Mouse (Mus musculus) hindbrain, embryonic 15.5 days (tissue): Measurements from ENCODE around the gene Atl2. TPM values are rescaled to one million over a fixed set of nuclear protein-coding genes. Genes with fewer than 3 reads are reported as not detected.

Source experiments
- ATAC-seq: fragments of 200-750 bp; cut with Nextera tagmentation; 2 replicates; pipeline ENCODE4 v1.8.0; 2017; ENCODE audit warnings: low read depth, moderate number of reproducible peaks, moderate TSS enrichment; ENCODE audit not compliant: low FRiP score
- H3K27ac ChIP-seq: fragments of 300-500 bp; sonication (generic); replicated peaks from 2 replicates; pipeline ENCODE4 v1.5.1; 2015; ENCODE audit warnings: mild to moderate bottlenecking, inconsistent platforms
- H3K27me3 ChIP-seq: fragments of 300-500 bp; sonication (generic); 2 replicates; pipeline ENCODE4 v1.6.1; 2015; ENCODE audit warnings: control low read depth, inconsistent platforms
- H3K36me3 ChIP-seq: fragments of 300-500 bp; sonication (generic); 2 replicates; pipeline ENCODE4 v1.6.1; 2015; ENCODE audit warnings: control low read depth, inconsistent platforms
- H3K4me1 ChIP-seq: fragments of 300-500 bp; sonication (generic); replicated peaks from 2 replicates; pipeline ENCODE4 v1.6.1; 2015; ENCODE audit warnings: control low read depth, inconsistent platforms
- H3K4me2 ChIP-seq: fragments of 300-500 bp; sonication (generic); 2 replicates; pipeline ENCODE4 v1.6.1; 2015; ENCODE audit warnings: moderate library complexity, mild to moderate bottlenecking, inconsistent platforms
- H3K4me3 ChIP-seq: fragments of 300-500 bp; sonication (generic); 2 replicates; pipeline ENCODE4 v1.5.1; 2015; ENCODE audit warnings: mild to moderate bottlenecking, inconsistent platforms
- H3K9ac ChIP-seq: fragments of 300-500 bp; sonication (generic); 2 replicates; pipeline ENCODE4 v1.6.1; 2015; ENCODE audit warnings: inconsistent platforms
- H3K9me3 ChIP-seq: fragments of 300-500 bp; sonication (generic); 2 replicates; pipeline ENCODE4 v1.6.1; 2016; ENCODE audit warnings: control low read depth, inconsistent platforms
- WGBS: fragments of 180-500 bp; shearing (Covaris S2); methylation state at CpG from one replicate; pipeline ENCODE4 v1.1.7; 2015; 5-methylcytosine and 5-hydroxymethylcytosine counted together
- polyA plus RNA-seq: library from polyadenylated mRNA; unstranded; fragments of >200 nt; fragmentation: Nextera tagmentation; extraction: Ambion mirVana; gene quantifications from 2 replicates; pipeline ENCODE4 v1.2.1, GENCODE M21; 2015

The Atl2 gene
- polyA plus RNA-seq, 1 experiment from 2014 or later, result 34.2 TPM

DNA sequence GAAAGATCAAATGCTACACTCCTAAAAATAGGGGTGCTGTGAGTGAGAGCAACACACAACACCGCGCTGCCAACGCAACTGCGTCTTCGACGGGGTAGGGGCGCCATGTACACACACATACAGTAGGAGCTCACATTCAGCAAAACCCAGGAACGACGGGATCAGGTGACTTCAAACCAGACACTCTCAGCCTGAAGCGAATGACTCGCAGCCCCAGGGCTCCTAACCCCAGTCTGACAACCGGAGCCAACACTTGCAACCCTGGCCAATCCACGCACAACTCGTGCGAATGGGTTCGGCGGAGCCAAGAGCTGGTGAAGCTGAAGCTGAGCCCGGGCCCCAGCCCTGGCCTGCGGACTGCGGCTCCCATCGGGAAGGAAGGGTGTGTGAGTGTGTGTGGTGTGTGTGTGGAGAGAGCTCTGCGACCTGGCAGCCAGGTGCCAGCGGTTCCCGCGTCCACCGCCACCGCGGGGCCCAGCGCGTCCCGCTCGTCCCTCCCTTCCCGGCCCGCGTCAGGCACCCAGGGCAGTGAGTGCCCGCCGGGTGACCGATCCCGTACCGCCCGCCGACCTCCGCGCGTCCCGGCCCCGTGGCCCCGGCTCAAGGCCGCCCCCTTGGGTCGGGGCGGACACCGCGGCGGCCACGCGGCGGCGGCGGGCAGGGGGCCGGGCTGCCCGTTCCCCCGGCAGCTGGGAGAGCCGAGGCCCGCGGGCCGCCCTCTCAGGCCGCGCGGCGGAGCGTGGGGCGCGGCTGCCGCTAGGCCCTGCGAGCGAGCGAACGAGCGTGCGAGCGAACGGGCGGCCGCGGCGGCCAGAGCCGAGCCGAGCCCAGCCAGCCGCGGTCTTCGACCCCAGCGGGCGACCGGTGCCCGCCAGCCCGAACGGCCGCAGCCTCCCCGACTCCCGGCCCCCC, 696 bp downstream of the Atl2 start:
- H3K4me1 ChIP-seq, result peaks cover 26% of the 10 kb centered on the region
- H3K9ac ChIP-seq, result peak overlapping the region; percentile 92
- under 1% methylated on average over 55 of the region's 100 CpGs for WGBS
- no peaks in the 10 kb centered on the region for H3K9me3 ChIP-seq
- H3K4me2 ChIP-seq, result peak overlapping the region; percentile 66
- H3K4me3 ChIP-seq, result peak overlapping the region; percentile 89
- peaks cover 12% of the 10 kb centered on the region for H3K27me3 ChIP-seq
- peak; percentile 79 for ATAC-seq
- no peaks in the 10 kb centered on the region for H3K36me3 ChIP-seq
- H3K27ac ChIP-seq, result peak overlapping the region; percentile 92

DNA sequence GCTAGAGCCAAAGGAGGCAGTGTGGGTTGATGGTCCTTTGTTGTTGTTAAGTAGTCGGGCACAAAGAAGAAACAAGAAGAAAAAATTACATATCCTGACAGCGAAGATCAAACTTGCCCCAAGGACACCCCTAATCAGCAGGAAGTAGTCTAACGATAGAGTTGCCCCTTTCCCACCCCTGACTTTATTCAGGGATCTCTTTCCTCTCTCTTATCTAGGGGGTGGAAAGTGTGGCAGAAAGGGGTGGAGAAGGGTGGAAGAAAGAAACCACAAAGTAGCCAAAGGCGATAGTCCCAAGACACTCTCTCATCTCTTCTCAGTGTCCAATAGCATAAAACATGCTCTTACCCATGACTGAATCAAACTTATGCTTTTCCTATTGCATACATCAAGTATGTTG, 1.9 kb downstream of the Atl2 start:
- peaks cover 26% of the 10 kb centered on the region for H3K4me1 ChIP-seq
- H3K4me2 ChIP-seq, result peak overlapping the region; percentile 66
- 67% methylated on average over 4 of the region's 4 CpGs for WGBS
- H3K27me3 ChIP-seq, result peaks cover 12% of the 10 kb centered on the region
- H3K27ac ChIP-seq, result no peak overlapping the region
- peak overlapping the region; percentile 89 for H3K4me3 ChIP-seq
- no peaks in the 10 kb centered on the region for H3K9me3 ChIP-seq
- H3K9ac ChIP-seq, result no peak overlapping the region; the same call in 1 of the 2 replicates
- H3K36me3 ChIP-seq, result no peaks in the 10 kb centered on the region
- no peak for ATAC-seq

DNA sequence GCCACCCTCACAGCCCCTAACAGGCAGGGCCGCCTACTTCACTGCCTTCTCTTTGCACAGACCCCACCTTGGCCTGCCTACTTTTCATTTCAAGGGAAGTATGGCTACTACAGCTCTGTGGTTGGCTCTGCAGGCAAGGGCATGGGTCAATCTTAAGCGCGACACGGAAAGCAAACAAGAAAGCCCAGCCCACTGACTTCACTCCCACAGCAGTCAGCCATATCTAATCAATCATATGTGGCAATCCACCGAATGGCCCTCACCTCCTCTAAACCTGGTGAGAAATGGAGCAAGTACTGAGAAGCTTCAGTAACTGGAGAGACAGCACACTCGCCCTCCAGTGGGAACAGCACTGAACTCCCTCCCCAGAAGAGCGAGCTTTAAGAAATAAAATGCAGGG, 4.0 kb downstream of the Atl2 start:
- Histone ChIP-seq H3K27me3 (no peaks in the 10 kb centered on the region), H3K36me3 (no peaks in the 10 kb centered on the region), H3K4me3 (no peak overlapping the region), H3K9ac (no peak overlapping the region), H3K4me2 (no peak overlapping the region), H3K27ac (no peak overlapping the region), H3K9me3 (no peaks in the 10 kb centered on the region), H3K4me1 (peaks cover 32% of the 10 kb centered on the region)
- 30% methylated on average over 7 of the region's 7 CpGs for WGBS
- ATAC-seq, result no peak

DNA sequence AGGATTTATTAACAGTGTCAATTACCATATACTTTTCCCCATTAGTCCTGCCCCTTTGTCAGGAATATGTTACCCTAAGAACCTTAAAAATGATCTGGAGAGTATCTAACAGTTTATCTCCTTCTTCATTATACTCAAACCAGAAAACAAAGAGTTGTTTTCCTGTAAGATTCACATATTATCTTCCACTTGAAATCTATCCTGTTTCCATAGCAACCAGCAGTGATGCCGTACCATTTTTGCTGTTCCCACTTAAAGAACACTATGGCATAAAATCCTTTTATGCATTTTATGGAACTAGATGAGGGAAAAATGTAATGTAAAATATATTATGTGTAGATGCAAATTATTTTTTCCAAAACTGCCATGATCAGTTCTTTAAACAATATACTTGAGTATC, 8.0 kb downstream of the Atl2 start:
- Histone ChIP-seq H3K4me3 (no peak overlapping the region), H3K4me2 (no peak overlapping the region), H3K4me1 (peaks cover 12% of the 10 kb centered on the region), H3K9me3 (no peaks in the 10 kb centered on the region), H3K27me3 (no peaks in the 10 kb centered on the region), H3K27ac (no peak overlapping the region), H3K9ac (no peak overlapping the region), H3K36me3 (no peaks in the 10 kb centered on the region)
- 38% methylated on average over 1 of the region's 1 CpGs for WGBS
- ATAC-seq, result no peak

DNA sequence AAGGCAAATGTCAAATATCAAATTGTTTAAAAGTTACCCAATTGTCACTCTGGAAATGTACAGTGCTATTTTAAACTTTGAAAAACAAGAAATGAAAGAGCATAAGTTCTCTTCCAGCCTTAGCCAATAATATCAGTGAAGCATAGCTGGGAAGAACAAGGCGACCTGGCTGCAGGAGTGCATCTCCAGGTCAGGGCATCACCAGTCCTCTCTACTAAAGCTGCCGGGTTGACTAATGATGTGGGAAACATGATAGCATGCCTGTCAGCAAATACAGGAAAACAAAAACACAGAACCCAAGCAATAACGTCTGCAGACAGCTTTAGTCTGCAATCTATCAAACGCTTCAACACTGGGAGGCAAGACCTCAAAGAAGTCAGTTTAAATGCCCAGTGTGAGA, 12.7 kb downstream of the Atl2 start:
- ATAC-seq, result no peak
- Histone ChIP-seq H3K36me3 (no peaks in the 10 kb centered on the region), H3K27ac (no peak overlapping the region), H3K4me1 (no peaks in the 10 kb centered on the region; the same call in 1 of the 2 replicates), H3K27me3 (no peaks in the 10 kb centered on the region), H3K4me3 (no peak overlapping the region), H3K9ac (no peak overlapping the region), H3K9me3 (no peaks in the 10 kb centered on the region), H3K4me2 (no peak overlapping the region)
- 32% methylated on average over 4 of the region's 4 CpGs for WGBS

DNA sequence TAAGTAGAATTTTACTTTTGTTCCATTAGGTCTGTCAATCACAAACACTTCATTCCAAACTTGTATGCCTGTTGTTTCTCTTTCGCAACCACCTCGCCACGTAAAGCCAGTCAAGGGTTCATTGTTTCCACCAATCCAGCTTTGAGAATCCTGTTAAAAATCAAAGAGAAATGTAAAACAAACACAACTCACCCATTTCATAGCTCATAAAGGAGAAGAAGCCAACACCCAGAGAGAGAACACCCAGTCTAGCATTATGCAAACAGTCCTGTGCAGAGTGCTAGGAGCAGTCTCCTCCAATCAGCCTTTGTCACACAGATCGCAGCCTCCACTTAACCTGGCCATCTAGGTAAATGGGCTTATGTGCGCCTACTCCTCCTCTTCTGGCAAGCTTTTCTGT, 30.9 kb downstream of the Atl2 start:
- H3K4me2 ChIP-seq, result no peak overlapping the region
- H3K27ac ChIP-seq, result no peak overlapping the region
- peaks cover 21% of the 10 kb centered on the region for H3K36me3 ChIP-seq
- 96% methylated on average over 5 of the region's 5 CpGs for WGBS
- no peak overlapping the region for H3K9ac ChIP-seq
- ATAC-seq, result no peak
- no peaks in the 10 kb centered on the region for H3K9me3 ChIP-seq
- no peak overlapping the region for H3K4me3 ChIP-seq
- no peaks in the 10 kb centered on the region for H3K4me1 ChIP-seq
- no peaks in the 10 kb centered on the region for H3K27me3 ChIP-seq

DNA sequence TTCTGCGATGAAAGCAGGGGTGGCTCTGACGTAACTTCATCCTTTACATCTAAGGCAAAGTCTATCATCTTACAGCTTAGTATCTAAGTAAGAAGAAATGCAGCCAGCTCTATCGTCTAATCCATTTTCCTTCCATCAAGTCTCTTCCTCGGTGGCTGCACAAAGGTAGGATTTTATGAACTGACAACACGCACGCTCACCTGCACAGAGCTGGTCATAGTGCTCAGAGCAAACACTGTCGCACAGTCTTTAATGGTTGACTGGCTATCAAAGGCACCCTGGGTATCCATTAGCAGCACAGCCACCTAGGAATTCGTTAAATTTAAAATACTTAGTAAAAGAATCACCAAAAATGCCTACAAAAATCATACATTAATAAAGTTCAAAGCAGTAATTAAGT, 31.4 kb downstream of the Atl2 start:
- H3K36me3 ChIP-seq, result peaks cover 26% of the 10 kb centered on the region
- H3K4me1 ChIP-seq, result no peaks in the 10 kb centered on the region
- 83% methylated on average over 8 of the region's 8 CpGs for WGBS
- H3K9me3 ChIP-seq, result no peaks in the 10 kb centered on the region
- no peak overlapping the region for H3K9ac ChIP-seq
- H3K4me3 ChIP-seq, result no peak overlapping the region
- no peaks in the 10 kb centered on the region for H3K27me3 ChIP-seq
- H3K4me2 ChIP-seq, result no peak overlapping the region
- ATAC-seq, result no peak
- no peak overlapping the region for H3K27ac ChIP-seq

DNA sequence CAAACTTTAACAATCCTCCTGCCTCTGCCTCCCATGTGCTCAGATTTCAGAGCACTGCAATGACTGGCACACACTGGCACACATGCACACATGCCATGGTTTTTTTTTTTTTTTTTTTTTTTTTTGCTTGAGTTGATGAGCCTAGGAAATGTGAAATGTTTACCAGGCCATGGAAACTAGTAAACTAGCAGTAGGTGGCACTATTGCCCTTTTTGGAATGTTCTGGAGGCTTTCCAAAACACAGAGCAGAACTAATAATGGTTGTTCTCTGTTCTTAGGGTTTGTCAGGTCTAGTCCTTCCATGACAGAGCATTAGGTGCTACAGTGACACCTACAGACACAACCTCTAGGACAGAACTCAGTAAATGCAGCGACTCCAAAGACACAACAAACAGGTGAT, 33.9 kb downstream of the Atl2 start:
- Histone ChIP-seq H3K9me3 (no peaks in the 10 kb centered on the region), H3K4me2 (no peak overlapping the region), H3K9ac (no peak overlapping the region), H3K36me3 (peaks cover 47% of the 10 kb centered on the region), H3K27me3 (no peaks in the 10 kb centered on the region), H3K27ac (no peak overlapping the region), H3K4me1 (no peaks in the 10 kb centered on the region), H3K4me3 (no peak overlapping the region)
- 79% methylated on average over 1 of the region's 1 CpGs for WGBS
- ATAC-seq, result peak; percentile 45; the same call in 1 of the 2 replicates

DNA sequence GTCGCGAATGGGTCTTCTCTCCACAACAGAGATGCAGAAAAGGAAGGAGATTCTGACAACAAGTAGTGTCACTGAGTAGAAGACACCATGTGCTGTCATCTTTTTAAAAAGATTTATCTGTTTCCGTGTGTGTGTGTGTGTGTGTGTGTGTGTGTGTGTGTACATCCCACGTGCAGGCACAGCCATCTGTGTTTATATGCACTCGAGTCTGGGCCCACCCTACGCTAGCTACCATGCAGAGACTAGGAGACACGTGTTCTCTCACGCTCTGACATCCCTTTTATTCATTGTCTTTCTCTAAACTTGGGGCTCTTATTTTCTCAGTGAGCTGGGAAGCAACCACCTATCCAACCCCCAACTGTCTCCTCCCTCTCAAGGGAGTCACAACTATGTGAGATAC, 40.4 kb downstream of the Atl2 start:
- H3K4me1 ChIP-seq, result no peaks in the 10 kb centered on the region
- no peak overlapping the region for H3K4me2 ChIP-seq
- H3K27me3 ChIP-seq, result no peaks in the 10 kb centered on the region
- H3K27ac ChIP-seq, result no peak overlapping the region
- no peak for ATAC-seq
- no peak overlapping the region for H3K4me3 ChIP-seq
- no peaks in the 10 kb centered on the region for H3K9me3 ChIP-seq
- H3K9ac ChIP-seq, result no peak overlapping the region
- WGBS, result 87% methylated on average over 8 of the region's 8 CpGs
- H3K36me3 ChIP-seq, result peaks cover 77% of the 10 kb centered on the region

DNA sequence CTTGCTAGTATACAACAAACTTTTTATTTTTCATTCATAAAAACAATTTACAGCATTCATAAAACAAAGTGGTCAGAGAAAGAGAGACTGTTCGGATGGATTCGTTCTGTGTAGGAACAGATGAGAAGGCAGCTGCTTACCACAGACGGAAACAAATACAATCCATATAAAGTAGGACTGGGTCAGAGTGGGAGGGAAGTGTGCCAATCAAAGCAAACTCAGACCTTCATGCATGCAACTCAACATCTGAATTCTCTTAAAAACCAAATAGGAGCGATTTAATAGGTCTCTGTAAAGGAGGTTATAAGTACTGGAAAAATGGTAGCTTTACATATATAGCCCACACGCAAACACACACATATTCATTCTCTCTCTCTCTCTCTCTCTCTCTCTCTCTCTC, 47.5 kb downstream of the Atl2 start:
- peaks cover 41% of the 10 kb centered on the region for H3K36me3 ChIP-seq
- H3K4me3 ChIP-seq, result no peak overlapping the region
- WGBS, result 90% methylated on average over 5 of the region's 5 CpGs
- no peak for ATAC-seq
- no peak overlapping the region for H3K27ac ChIP-seq
- H3K4me2 ChIP-seq, result no peak overlapping the region
- no peak overlapping the region for H3K9ac ChIP-seq
- no peaks in the 10 kb centered on the region for H3K4me1 ChIP-seq
- no peaks in the 10 kb centered on the region for H3K9me3 ChIP-seq
- H3K27me3 ChIP-seq, result no peaks in the 10 kb centered on the region

DNA sequence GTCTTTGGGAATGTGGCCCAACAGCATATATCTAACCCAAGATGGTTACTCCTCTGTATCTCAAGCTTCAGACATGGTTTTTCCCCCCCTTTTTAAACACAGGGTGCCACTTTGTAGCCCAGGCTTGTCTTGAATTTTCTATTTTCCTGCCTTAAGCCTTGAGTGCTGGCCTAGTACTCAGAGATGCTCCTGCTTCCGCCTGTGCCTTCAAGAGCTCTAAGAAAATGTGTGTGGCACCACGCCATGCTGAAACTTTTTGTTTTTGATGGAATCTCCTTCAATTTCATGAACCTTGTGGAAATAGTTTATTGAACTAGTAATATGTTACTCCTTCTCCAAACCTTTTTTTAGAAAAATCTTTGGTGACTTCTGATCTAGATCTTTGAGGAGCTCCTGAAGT, 49.7 kb downstream of the Atl2 start:
- Histone ChIP-seq H3K9me3 (no peaks in the 10 kb centered on the region), H3K27ac (no peak overlapping the region), H3K27me3 (no peaks in the 10 kb centered on the region), H3K4me3 (no peak overlapping the region), H3K36me3 (peaks cover 22% of the 10 kb centered on the region), H3K4me2 (no peak overlapping the region), H3K4me1 (no peaks in the 10 kb centered on the region), H3K9ac (no peak overlapping the region)
- 93% methylated on average over 2 of the region's 2 CpGs for WGBS
- no peak for ATAC-seq

DNA sequence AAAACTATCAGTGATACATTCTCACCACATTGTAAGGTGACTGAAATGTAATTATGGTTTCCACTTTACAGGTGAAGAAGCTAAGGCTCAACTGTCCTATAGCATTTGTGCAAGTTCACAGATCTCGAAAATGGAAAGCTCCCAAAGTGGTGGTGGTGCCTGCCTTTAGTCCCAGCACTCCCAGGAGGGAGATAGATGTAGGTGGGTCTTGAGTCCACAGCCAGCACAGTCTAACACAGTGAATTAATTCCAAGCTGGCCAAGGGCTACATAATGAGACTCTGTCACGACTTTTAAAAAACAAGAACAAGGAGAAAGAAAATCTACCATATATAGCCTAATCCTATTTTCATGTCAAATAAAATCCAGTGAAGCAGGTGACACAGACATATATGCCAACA, 50.2 kb downstream of the Atl2 start:
- Histone ChIP-seq H3K27me3 (no peaks in the 10 kb centered on the region), H3K9ac (no peak overlapping the region), H3K4me3 (no peak overlapping the region), H3K4me2 (no peak overlapping the region), H3K36me3 (peaks cover 21% of the 10 kb centered on the region), H3K4me1 (no peaks in the 10 kb centered on the region), H3K9me3 (no peaks in the 10 kb centered on the region), H3K27ac (no peak overlapping the region)
- no peak for ATAC-seq
- WGBS, result 67% methylated on average over 2 of the region's 2 CpGs
